Mouse (Mus musculus): Measurements from ENCODE around the gene Gm20388. TPM values are rescaled to one million over a fixed set of nuclear protein-coding genes. Genes with fewer than 3 reads are reported as not detected.
A peak's percentile ranks its signal among the peaks of the same experiment; 100 is the strongest.

The Gm20388 gene
- polyA plus RNA-seq, 1 experiment from 2014 or later = 47.1 TPM

GRCm38 (mm10) chr8:122459990-122460389, 2549.3 kb downstream of the Gm20388 start:
- no peak overlapping the region for H3K27ac ChIP-seq
- H3K79me2 ChIP-seq (ENCODE audit: inconsistent target) = no peaks in the 10 kb centered on the region
- H3K4me3 ChIP-seq (ENCODE audit: inconsistent target) = no peak overlapping the region
- WGBS (ENCODE audit: missing documents) = 38% methylated on average over 7 of the region's 7 CpGs
- H3K36me3 ChIP-seq (ENCODE audit: inconsistent target) = no peaks in the 10 kb centered on the region

DNA sequence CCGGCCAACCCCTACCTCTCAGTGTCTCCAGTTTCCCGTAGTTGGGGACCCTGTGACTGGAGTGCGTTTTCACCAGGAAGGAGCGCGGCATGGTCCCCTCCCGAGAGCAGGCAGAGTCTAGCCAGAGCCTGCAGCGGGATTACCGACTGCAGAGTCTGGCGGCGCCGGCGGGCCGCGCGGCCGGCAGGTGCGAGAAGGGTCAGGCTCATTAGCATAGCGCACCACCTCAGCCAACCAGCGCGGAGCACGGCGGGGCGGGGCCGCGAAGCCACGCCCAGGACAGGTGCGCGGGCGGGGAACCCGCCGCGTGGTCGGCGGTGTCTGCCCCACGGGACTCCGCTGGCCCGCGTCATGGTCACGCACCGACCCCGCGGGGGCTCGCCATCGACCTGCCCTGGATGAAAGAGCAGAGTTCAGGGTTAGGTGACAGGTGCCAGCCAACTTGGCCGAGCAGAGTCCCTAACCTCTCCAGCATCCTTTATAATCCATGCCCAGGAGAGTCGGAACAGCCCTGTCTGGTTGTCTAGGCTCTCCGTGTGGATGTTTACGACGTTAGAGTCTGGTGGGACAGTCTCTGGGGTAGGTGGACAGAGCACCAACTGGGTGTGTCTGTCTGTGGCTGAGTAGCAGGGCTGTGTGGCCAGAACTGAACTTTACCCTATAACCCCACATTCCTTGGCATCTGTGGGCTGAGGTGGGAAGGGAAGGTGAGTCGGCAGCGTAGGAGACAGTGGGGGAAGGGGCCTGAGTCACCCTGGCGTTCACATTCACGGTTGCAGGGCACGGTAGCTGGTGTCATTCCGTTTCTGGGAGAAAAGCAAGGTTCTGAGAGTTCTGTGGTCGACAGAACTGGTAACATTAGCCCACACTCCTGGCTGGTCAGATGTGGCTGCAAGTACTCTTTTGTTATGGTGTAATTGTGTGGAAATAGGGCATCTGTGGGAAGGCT, 2550.2 kb downstream of the Gm20388 start, which contains the start of gene Snai3:
TSS of gene Snai3 (minus strand) at position 210 of the 949 bp plus-strand sequence.
- no peak within 1 kb of the TSS for H3K27ac ChIP-seq
- no peak within 1 kb of the TSS for H3K4me3 ChIP-seq (ENCODE audit: inconsistent target)
- no peaks in the 10 kb centered on the region for H3K79me2 ChIP-seq (ENCODE audit: inconsistent target)
- 8% methylated on average over 41 of the region's 56 CpGs for WGBS (ENCODE audit: missing documents)
- 0 out of 2 replicates have a peak, but pooled peaks cover 2% of the 10 kb centered on the region for H3K36me3 ChIP-seq (ENCODE audit: inconsistent target)

DNA sequence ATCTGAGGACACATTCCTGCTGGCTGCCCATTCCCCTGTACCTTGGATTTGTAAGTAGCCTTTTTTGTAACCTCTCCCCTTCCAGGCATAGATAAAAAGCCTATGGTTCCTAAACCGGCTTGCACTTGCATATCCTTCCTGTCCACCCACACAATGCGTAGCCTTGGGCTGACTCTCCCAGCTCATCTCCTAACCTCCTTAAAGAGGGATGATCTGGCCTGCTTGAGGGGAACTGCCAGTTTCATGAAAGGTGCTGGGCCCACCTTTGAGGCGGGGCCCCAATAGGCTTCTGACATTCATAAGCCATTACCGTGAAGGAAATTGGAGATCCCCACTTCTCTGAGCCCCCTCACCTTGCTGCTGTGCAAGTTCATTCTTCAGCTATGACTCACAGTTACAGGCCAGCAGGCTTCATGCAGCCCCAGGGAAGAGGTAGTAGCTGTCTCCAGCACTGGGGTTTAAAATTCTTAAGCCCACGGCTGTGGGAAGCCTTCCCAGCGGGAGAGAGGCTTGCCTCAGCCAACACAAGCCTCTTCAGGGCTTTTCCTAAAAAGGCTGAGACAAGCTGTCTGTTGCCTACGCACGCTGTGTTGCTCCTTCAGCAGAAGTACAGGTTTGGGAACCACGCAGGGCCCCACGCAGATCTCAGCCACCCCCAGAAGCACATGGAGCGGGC, 2551.0 kb downstream of the Gm20388 start:
- peaks cover 10% of the 10 kb centered on the region; the same call in 1 of the 2 replicates for H3K36me3 ChIP-seq (ENCODE audit: inconsistent target)
- WGBS (ENCODE audit: missing documents) = 84% methylated on average over 10 of the region's 11 CpGs
- H3K4me3 ChIP-seq (ENCODE audit: inconsistent target) = no peak overlapping the region
- no peaks in the 10 kb centered on the region for H3K79me2 ChIP-seq (ENCODE audit: inconsistent target)
- no peak overlapping the region for H3K27ac ChIP-seq

DNA sequence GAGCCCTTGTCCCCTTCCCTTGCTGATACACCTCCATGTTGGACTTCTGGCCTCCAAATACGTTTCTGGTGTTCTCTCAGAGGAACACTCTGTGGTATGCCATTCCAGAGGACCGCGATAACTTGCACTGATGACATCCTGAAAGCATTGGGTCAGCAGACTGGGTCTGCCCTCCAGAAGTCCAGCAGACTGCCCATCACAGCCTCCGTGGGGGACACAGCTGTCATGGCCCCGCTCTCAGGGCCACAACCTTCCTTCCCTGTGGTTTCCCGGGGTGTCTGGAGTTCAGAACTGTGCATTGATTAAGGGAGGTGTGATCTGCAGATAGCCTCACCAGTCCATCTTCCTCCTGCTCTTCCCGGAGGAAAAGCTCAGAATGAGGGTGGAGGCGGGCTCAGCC, 2551.9 kb downstream of the Gm20388 start:
- no peak overlapping the region for H3K27ac ChIP-seq
- no peak overlapping the region for H3K4me3 ChIP-seq (ENCODE audit: inconsistent target)
- WGBS (ENCODE audit: missing documents) = 94% methylated on average over 6 of the region's 8 CpGs
- H3K79me2 ChIP-seq (ENCODE audit: inconsistent target) = no peaks in the 10 kb centered on the region
- peaks cover 19% of the 10 kb centered on the region for H3K36me3 ChIP-seq (ENCODE audit: inconsistent target)

DNA sequence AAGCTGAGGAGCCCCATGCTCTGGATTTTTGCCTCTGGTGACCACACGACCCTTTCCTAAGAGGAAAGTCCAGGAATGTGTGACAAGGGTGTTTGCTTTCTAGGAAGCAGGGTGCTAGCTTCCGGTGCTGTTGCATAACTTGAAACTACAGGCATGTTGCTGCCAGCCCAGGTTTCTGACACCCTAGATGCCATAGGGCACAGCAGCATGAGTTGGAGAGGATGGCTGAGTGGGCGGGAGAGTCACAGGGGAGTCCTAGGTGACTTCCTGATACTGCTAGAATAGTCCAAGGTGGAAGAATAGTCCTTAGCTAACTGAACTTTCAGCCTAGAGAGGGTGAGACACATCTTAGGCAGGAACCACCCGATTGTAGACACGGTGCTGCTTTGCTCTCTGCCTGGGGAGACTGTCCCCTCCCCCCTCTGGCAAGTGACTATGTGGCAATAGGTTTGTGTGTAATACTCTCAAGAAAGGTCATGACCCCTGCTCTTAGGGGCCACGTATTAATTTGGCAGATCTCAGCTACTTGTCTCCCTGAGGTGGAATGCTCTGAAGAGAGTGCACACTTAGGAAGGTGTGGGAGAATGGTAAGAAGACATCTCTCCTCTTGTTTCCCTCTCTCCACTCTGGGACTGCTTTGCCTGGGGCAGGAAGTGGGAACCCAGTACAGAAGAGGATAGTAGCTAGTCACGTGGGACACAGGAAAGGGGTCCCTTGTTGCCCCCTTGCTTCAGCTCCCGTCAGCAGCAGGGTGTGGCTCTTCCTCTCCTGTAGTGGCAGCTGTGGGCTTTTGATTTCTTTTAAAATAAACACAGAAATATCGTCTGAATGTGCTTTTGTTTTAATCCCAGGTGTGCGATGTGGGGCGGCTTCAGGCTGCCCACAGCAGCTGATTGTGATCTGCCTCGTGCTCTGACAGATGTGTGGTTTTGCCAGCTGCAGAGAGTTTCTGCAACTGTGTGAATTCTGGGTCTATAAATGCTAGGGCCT, 2553.3 kb downstream of the Gm20388 start:
- WGBS (ENCODE audit: missing documents) = 32% methylated on average over 11 of the region's 12 CpGs
- Histone ChIP-seq H3K4me3 (ENCODE audit: inconsistent target) (no peak overlapping the region), H3K36me3 (ENCODE audit: inconsistent target) (peaks cover 34% of the 10 kb centered on the region), H3K79me2 (ENCODE audit: inconsistent target) (no peaks in the 10 kb centered on the region; the same call in 1 of the 2 replicates), H3K27ac (no peak overlapping the region)

GRCm38 (mm10) chr8:122464985-122465384, 2554.3 kb downstream of the Gm20388 start:
- 68% methylated on average over 5 of the region's 7 CpGs for WGBS (ENCODE audit: missing documents)
- H3K36me3 ChIP-seq (ENCODE audit: inconsistent target) = peaks cover 44% of the 10 kb centered on the region
- H3K79me2 ChIP-seq (ENCODE audit: inconsistent target) = peaks cover 7% of the 10 kb centered on the region; the same call in 1 of the 2 replicates
- no peak overlapping the region for H3K4me3 ChIP-seq (ENCODE audit: inconsistent target)
- H3K27ac ChIP-seq = no peak overlapping the region

DNA sequence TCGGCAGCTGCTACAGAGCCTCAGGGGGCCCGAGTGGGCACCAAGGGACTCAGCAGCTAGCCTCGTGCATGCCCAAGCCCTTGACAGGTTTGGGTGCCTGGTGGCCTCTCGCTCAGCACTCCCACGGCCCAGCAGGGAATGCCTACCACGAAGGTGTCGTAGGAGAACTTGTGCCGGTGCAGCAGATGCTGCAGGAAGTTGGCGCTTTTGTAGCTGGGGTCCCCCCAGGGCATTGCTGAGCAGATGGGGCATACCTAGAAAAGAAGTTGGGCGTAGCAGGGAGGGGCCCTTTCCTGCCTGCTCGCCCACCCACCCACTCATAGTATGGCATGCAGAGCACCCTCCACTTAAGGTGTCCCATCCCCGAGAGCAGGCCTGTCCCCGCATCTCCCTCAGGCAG, 2557.2 kb downstream of the Gm20388 start:
- WGBS (ENCODE audit: missing documents) = 96% methylated on average over 13 of the region's 13 CpGs
- no peak overlapping the region for H3K27ac ChIP-seq
- peaks cover 44% of the 10 kb centered on the region for H3K36me3 ChIP-seq (ENCODE audit: inconsistent target)
- H3K4me3 ChIP-seq (ENCODE audit: inconsistent target) = no peak overlapping the region
- H3K79me2 ChIP-seq (ENCODE audit: inconsistent target) = peaks cover 30% of the 10 kb centered on the region

DNA sequence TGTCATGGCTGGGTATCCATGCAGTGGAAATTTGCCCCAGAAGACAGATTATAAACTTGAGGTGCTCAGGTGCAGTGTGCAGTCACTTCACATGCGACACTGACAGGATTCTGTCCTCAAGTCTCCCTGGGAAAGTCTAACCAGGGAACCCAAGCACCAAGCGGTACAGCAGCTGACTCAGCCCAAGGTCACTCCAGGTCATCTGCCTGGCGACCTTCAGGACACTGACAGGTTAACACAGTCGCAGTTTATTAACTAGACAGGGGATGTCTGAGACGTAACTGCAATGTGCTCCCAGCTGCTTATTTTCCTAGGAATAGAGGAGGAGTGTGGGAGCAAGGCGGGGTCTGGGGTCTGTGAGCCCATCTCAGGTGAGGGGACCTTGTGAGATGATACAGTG, 2558.8 kb downstream of the Gm20388 start:
- H3K36me3 ChIP-seq (ENCODE audit: inconsistent target) = peaks cover 44% of the 10 kb centered on the region
- 88% methylated on average over 6 of the region's 6 CpGs for WGBS (ENCODE audit: missing documents)
- no peak overlapping the region for H3K27ac ChIP-seq
- H3K4me3 ChIP-seq (ENCODE audit: inconsistent target) = no peak overlapping the region
- peaks cover 36% of the 10 kb centered on the region for H3K79me2 ChIP-seq (ENCODE audit: inconsistent target)

DNA sequence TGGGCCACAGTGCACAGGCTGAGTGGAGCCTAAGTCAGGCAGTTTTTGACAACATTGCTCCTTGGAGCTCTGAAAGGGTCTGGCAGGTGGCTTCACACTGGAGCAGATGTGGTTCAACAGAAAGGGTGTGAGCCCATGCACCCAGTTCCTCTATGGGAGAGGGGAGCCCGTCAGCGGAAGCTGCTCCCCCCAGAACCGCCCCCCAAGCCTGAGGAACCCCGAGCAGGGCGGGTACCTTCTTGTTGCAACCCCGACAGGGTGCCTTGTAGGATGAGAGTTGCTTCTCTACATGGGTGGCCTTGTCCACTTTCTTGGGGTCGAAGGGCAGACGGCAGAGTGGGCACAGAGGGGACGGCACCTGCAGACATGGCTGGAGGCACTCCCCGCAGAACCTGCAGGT, 2559.3 kb downstream of the Gm20388 start:
- Histone ChIP-seq H3K4me3 (ENCODE audit: inconsistent target) (no peak overlapping the region), H3K36me3 (ENCODE audit: inconsistent target) (peaks cover 44% of the 10 kb centered on the region), H3K79me2 (ENCODE audit: inconsistent target) (peaks cover 41% of the 10 kb centered on the region), H3K27ac (no peak overlapping the region)
- 42% methylated on average over 10 of the region's 10 CpGs for WGBS (ENCODE audit: missing documents)

DNA sequence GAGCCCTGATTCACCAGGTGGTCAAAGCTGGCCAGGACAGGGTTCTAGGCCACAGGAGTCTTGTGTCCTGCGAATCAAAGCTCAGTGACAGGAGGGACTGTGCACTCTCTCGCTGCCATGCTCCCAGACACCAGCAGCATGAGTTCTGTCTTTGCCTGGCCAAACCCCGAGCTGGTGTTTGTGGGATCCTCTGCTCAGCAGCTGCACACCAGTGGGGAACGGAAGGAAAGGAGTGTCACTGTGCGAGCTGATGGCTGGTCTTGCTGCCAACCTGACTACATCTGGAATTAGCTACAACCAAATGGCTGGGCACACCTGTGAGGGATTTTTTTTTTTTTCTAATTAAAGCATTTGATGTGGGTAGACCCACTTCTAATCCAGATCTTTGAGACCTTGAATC, 2560.1 kb downstream of the Gm20388 start:
- Histone ChIP-seq H3K27ac (no peak overlapping the region), H3K79me2 (ENCODE audit: inconsistent target) (peaks cover 46% of the 10 kb centered on the region), H3K4me3 (ENCODE audit: inconsistent target) (no peak overlapping the region), H3K36me3 (ENCODE audit: inconsistent target) (peaks cover 42% of the 10 kb centered on the region)
- 39% methylated on average over 5 of the region's 5 CpGs for WGBS (ENCODE audit: missing documents)

- peaks cover 10% of the 10 kb centered on the region for H3K36me3 ChIP-seq (ENCODE audit: inconsistent target)
- WGBS (ENCODE audit: missing documents) = 0% methylated on average over 7 of the region's 8 CpGs
- peaks cover 57% of the 10 kb centered on the region for H3K79me2 ChIP-seq (ENCODE audit: inconsistent target)
- peak overlapping the region; percentile 88 for H3K27ac ChIP-seq
- peak overlapping the region; percentile 79 for H3K4me3 ChIP-seq (ENCODE audit: inconsistent target)
Observed at GRCm38 (mm10) chr8:122473911-122474421, 2563.3 kb downstream of the Gm20388 start.

GRCm38 (mm10) chr8:122474951-122475560, 2564.4 kb downstream of the Gm20388 start:
- H3K27ac ChIP-seq = peak overlapping the region; percentile 88
- 2% methylated on average over 16 of the region's 16 CpGs for WGBS (ENCODE audit: missing documents)
- H3K4me3 ChIP-seq (ENCODE audit: inconsistent target) = peak overlapping the region; percentile 79
- peaks cover 49% of the 10 kb centered on the region for H3K79me2 ChIP-seq (ENCODE audit: inconsistent target)
- peaks cover 6% of the 10 kb centered on the region; the same call in 1 of the 2 replicates for H3K36me3 ChIP-seq (ENCODE audit: inconsistent target)

GRCm38 (mm10) chr8:122475580-122476320, 2565.1 kb downstream of the Gm20388 start, which contains the start of the genes Rnf166 and Ctu2:
Rnf166 (minus strand) TSS chr8:122476064.
Ctu2 (plus strand) TSS chr8:122476143.
- Histone ChIP-seq H3K36me3 (ENCODE audit: inconsistent target) (peaks cover 8% of the 10 kb centered on the region; the same call in 1 of the 2 replicates), H3K4me3 (ENCODE audit: inconsistent target) (peak within 1 kb of the TSS; percentile 79), H3K27ac (peak within 1 kb of the TSS; percentile 88), H3K79me2 (ENCODE audit: inconsistent target) (peaks cover 42% of the 10 kb centered on the region)
- under 1% methylated on average over 83 of the region's 103 CpGs for WGBS (ENCODE audit: missing documents)

All from macrophage (primary cell).